Mouse (Mus musculus) gastrocnemius, adult 18-20 months (tissue): ENCODE data around the gene Fez1. TPM values are rescaled to one million over a fixed set of nuclear protein-coding genes. Genes with fewer than 3 reads are reported as not detected.

Source experiments
- DNase-seq: peaks from one replicate; pipeline ENCODE4 v3.0.0; 2021; ENCODE audit warnings: low spot score
- total RNA-seq, 2 experiments: library from RNA; stranded (reverse); gene quantifications; 2 replicates each; pipeline ENCODE4 v1.2.3; 2021

Gene Fez1
- total RNA-seq, 2 experiments from 2014 or later: 4.0 to 7.0 TPM

GRCm38 (mm10) chr9:36890552-36890951 is 68.9 kb downstream of the Fez1 start:
- peak; percentile 50 for DNase-seq

GRCm38 (mm10) chr9:36893413-36893990 is 71.8 kb downstream of the Fez1 start:
- DNase-seq: no peak

DNA sequence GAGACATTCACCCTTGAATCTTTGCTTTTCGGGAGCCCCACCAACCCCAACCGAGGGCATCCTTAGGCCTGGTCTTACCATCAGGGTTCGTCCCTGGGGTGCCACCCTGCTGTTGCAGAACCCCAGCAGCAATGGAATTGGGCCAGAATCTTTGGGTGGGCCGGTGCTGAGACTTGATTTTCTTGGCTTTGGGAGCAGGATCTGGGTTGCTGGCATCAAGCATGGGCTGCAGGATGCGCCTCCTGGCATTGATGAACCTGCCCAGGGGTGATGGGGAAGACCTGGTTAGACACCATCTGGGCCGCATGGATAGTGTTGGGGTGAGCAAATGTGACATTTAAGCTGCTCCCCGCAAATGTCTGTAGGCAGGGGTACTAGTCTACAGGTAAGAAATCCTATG is 72.6 kb downstream of the Fez1 start:
- no peak for DNase-seq

GRCm38 (mm10) chr9:36895009-36895693 is 73.5 kb downstream of the Fez1 start:
- peak; percentile 84 for DNase-seq

- DNase-seq: peak; percentile 91
Observed at GRCm38 (mm10) chr9:36898560-36898959, 76.9 kb downstream of the Fez1 start.

GRCm38 (mm10) chr9:36900464-36900863 is 78.8 kb downstream of the Fez1 start:
- no peak for DNase-seq

DNA sequence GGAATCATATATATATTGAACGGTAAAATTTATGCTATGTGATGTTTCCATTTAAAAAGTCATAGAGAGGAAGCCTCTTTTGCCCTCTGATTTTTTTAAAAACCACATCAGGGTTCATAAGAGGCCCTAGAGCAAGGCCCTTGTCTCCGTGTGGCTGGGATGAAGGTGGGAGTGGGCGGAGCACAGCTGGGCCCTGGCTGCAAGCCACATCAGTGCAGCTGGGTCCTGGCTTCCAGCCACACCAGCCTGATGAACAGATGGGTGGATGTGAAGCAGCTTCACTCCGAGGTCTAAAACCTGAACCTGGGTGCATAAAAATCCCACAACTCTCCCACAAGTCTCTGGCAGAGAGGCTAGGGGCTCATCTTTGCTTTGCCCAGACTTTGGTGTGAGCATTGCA is 83.8 kb downstream of the Fez1 start:
- no peak for DNase-seq

GRCm38 (mm10) chr9:36916362-36916761 is 94.7 kb downstream of the Fez1 start:
- peak; percentile 85 for DNase-seq

GRCm38 (mm10) chr9:36916915-36917314 is 95.3 kb downstream of the Fez1 start:
- DNase-seq: peak; percentile 81

DNA sequence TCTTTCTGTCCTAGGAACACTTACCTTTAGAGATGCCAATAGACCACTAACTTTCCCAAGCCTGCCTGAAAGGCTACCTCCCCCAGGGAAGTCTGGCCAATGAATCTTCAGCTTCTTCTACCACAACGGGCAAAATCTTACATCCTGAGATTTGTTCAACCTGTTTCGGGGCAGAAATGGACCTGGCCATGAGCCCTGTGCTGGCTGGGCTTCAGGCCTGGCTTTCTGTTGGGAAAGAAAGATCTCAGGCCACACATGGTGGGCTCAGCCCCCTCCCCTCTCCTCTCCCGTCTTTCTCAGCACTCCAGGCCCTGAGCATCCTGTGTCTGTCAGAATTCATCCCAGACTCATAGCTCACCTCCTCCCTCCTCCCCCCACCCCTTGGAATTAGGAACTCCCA is 96.9 kb downstream of the Fez1 start:
- DNase-seq: no peak

GRCm38 (mm10) chr9:36919472-36919871 is 97.8 kb downstream of the Fez1 start:
- DNase-seq: no peak

- no peak for DNase-seq
Observed at GRCm38 (mm10) chr9:36921718-36922415, 100.2 kb downstream of the Fez1 start.

GRCm38 (mm10) chr9:36923753-36924152 is 102.1 kb downstream of the Fez1 start:
- no peak for DNase-seq

Other genes starting within 250 kb of the Fez1 start
- gene Gm17689, start 239.2 kb upstream of the Fez1 start, total RNA-seq: not detected
- not detected for gene A630095E13Rik, start 178.5 kb upstream of the Fez1 start, total RNA-seq
- not detected for gene Acrv1, start 128.6 kb upstream of the Fez1 start, total RNA-seq
- gene Chek1, start 94.8 kb upstream of the Fez1 start, total RNA-seq: under 1 TPM; 0.09 to 0.62 TPM
- gene Stt3a, start 54.2 kb upstream of the Fez1 start, total RNA-seq: 10 to 100 TPM; 31.6 to 40.6 TPM
- 10 to 100 TPM; 69.4 to 70.7 TPM for gene Ei24, start 24.5 kb upstream of the Fez1 start, total RNA-seq